Mouse (Mus musculus) midbrain, postnatal 0 days (tissue): ENCODE results near the gene Trmt61a. TPM values are rescaled to one million over a fixed set of nuclear protein-coding genes. Genes with fewer than 3 reads are reported as not detected.
A peak's percentile ranks its signal among the peaks of the same experiment; 100 is the strongest.

ENCODE experiments used
- ATAC-seq: fragments of 200-750 bp; cut with Nextera tagmentation; 2 replicates; pipeline ENCODE4 v1.8.0; 2017; ENCODE audit warnings: moderate number of reproducible peaks, mild to moderate bottlenecking, moderate TSS enrichment, moderate library complexity; ENCODE audit not compliant: low FRiP score
- DNase-seq: peaks from one replicate; pipeline ENCODE4 v3.0.0-alpha.2; 2015; ENCODE audit warnings: low spot score
- H3K27ac ChIP-seq: fragments of 300-500 bp; sonication (generic); 2 replicates; pipeline ENCODE4 v1.5.1; 2014; ENCODE audit warnings: low read depth, mild to moderate bottlenecking, low read length, mixed read lengths
- H3K27me3 ChIP-seq: fragments of 300-500 bp; sonication (generic); 2 replicates; pipeline ENCODE4 v1.6.1; 2014; ENCODE audit warnings: low read length, control low read depth, mixed read lengths; ENCODE audit not compliant: insufficient read depth
- H3K36me3 ChIP-seq: fragments of 300-500 bp; sonication (generic); 2 replicates; pipeline ENCODE4 v1.6.1; 2014; ENCODE audit warnings: low read length, control low read depth, mixed read lengths; ENCODE audit not compliant: insufficient read depth
- H3K4me1 ChIP-seq: fragments of 300-500 bp; sonication (generic); 2 replicates; pipeline ENCODE4 v1.6.1; 2014; ENCODE audit warnings: mild to moderate bottlenecking, control low read depth, antibody characterized with exemption, low read length, mixed read lengths; ENCODE audit not compliant: insufficient read depth
- H3K4me2 ChIP-seq: fragments of 300-500 bp; sonication (generic); 2 replicates; pipeline ENCODE4 v1.6.1; 2014; ENCODE audit warnings: low read depth, mild to moderate bottlenecking, low read length, mixed read lengths; ENCODE audit not compliant: poor library complexity, severe bottlenecking
- H3K4me3 ChIP-seq: fragments of 300-500 bp; sonication (generic); 2 replicates; pipeline ENCODE4 v1.5.1; 2014; ENCODE audit warnings: low read depth, mild to moderate bottlenecking, low read length, moderate library complexity
- H3K9ac ChIP-seq: fragments of 300-500 bp; sonication (generic); replicated peaks from 2 replicates; pipeline ENCODE4 v1.6.1; 2014; ENCODE audit warnings: mild to moderate bottlenecking, low read length, moderate library complexity, mixed read lengths; ENCODE audit not compliant: poor library complexity, severe bottlenecking
- H3K9me3 ChIP-seq: fragments of 300-500 bp; sonication (generic); 2 replicates; pipeline ENCODE4 v1.6.1; 2016; ENCODE audit warnings: low read length, control low read depth
- CTCF ChIP-seq: IDR thresholded peaks from 2 replicates; pipeline ENCODE4 v1.5.1; 2016; ENCODE audit warnings: antibody characterized with exemption, mild to moderate bottlenecking
- WGBS: fragments of 180-500 bp; shearing (Covaris S2); extraction: QIAGEN DNeasy Blood & Tissue Kit; methylation state at CpG from one replicate; pipeline ENCODE4 v1.1.7; 2014; 5-methylcytosine and 5-hydroxymethylcytosine counted together
- polyA plus RNA-seq: library from polyadenylated mRNA; unstranded; fragments of >200 nt; fragmentation: Nextera tagmentation; extraction: Ambion mirVana; gene quantifications from 2 replicates; pipeline ENCODE4 v1.2.1, GENCODE M21; 2015
- total RNA-seq: library from RNA; depleted of rRNA; stranded (reverse); fragments of >200 nt; gene quantifications from 2 replicates; pipeline ENCODE4 v1.2.3, GENCODE M21; 2014; rRNA removed

The Trmt61a gene
- total and polyA plus RNA-seq, 2 experiments from 2014 or later = 8.7 to 27.5 TPM

GRCm38 (mm10) chr12:111726122-111726463 is 48.2 kb downstream of the Trmt61a start:
- Histone ChIP-seq H3K36me3 (peaks cover 14% of the 10 kb centered on the region), H3K9me3 (no peaks in the 10 kb centered on the region), H3K4me2 (no peak overlapping the region), H3K4me3 (no peak overlapping the region), H3K27ac (no peak overlapping the region; the same call in 1 of the 2 replicates), H3K9ac (no peak overlapping the region), H3K27me3 (no peaks in the 10 kb centered on the region), H3K4me1 (no peaks in the 10 kb centered on the region)
- WGBS = 62% methylated on average over 4 of the region's 4 CpGs
- TF ChIP-seq CTCF = no peak
- ATAC-seq (no peak), DNase-seq (peak; percentile 19)

GRCm38 (mm10) chr12:111727956-111728355 is 50.1 kb downstream of the Trmt61a start:
- 93% methylated on average over 1 of the region's 1 CpGs for WGBS
- H3K9me3 ChIP-seq = no peaks in the 10 kb centered on the region
- TF ChIP-seq CTCF = no peak
- H3K9ac ChIP-seq = no peak overlapping the region
- DNase-seq (no peak), ATAC-seq (no peak)
- H3K27ac ChIP-seq = no peak overlapping the region
- no peak overlapping the region for H3K4me3 ChIP-seq
- H3K4me2 ChIP-seq = no peak overlapping the region
- no peaks in the 10 kb centered on the region for H3K27me3 ChIP-seq
- H3K4me1 ChIP-seq = no peaks in the 10 kb centered on the region
- H3K36me3 ChIP-seq = peaks cover 14% of the 10 kb centered on the region

- 34% methylated on average over 30 of the region's 30 CpGs for WGBS
- peak overlapping the region; percentile 27 for H3K27ac ChIP-seq
Measured at GRCm38 (mm10) chr12:111731822-111732807, 54.2 kb downstream of the Trmt61a start.

GRCm38 (mm10) chr12:111732921-111733320 is 55.0 kb downstream of the Trmt61a start:
- no peak overlapping the region; the same call in 1 of the 2 replicates for H3K27ac ChIP-seq
- H3K4me3 ChIP-seq = no peak overlapping the region
- H3K36me3 ChIP-seq = no peaks in the 10 kb centered on the region
- H3K4me1 ChIP-seq = no peaks in the 10 kb centered on the region
- ATAC-seq (peak; percentile 3; the same call in 1 of the 2 replicates), DNase-seq (no peak)
- H3K9ac ChIP-seq = no peak overlapping the region; the same call in 1 of the 2 replicates
- no peak for TF ChIP-seq CTCF
- H3K9me3 ChIP-seq = no peaks in the 10 kb centered on the region
- WGBS = 48% methylated on average over 5 of the region's 5 CpGs
- no peaks in the 10 kb centered on the region for H3K27me3 ChIP-seq
- peak overlapping the region; percentile 22 for H3K4me2 ChIP-seq

More at GRCm38 (mm10) chr12:111731822-111732807, 54.2 kb downstream of the Trmt61a start:
- DNase-seq (peak; percentile 95), ATAC-seq (peak; percentile 88)
- Histone ChIP-seq H3K9ac (peak overlapping the region; percentile 13), H3K4me3 (peak overlapping the region; percentile 5; the same call in 1 of the 2 replicates), H3K27me3 (no peaks in the 10 kb centered on the region), H3K4me2 (peak overlapping the region; percentile 22), H3K4me1 (no peaks in the 10 kb centered on the region), H3K9me3 (no peaks in the 10 kb centered on the region), H3K36me3 (no peaks in the 10 kb centered on the region)
- TF ChIP-seq CTCF = peak; percentile 97

Other genes with a start within 250 kb of the Trmt61a start
- gene Tnfaip2, start 235.6 kb upstream of the Trmt61a start, total RNA-seq = 1.5 and 3.8 TPM in 2 replicates
- 0.38 and 0.49 TPM in 2 replicates for gene Tnfaip2, start 235.6 kb upstream of the Trmt61a start, polyA plus RNA-seq
- 9.6 and 12.6 TPM in 2 replicates for gene Gm266, start 192.3 kb upstream of the Trmt61a start, total RNA-seq
- gene Gm266, start 192.3 kb upstream of the Trmt61a start, polyA plus RNA-seq = 8.4 and 9.7 TPM in 2 replicates
- gene Eif5, start 140.1 kb upstream of the Trmt61a start, total RNA-seq = 283 and 376 TPM in 2 replicates
- 552 and 640 TPM in 2 replicates for gene Eif5, start 140.1 kb upstream of the Trmt61a start, polyA plus RNA-seq
- 112 and 141 TPM in 2 replicates for gene Mark3, start 103.6 kb upstream of the Trmt61a start, total RNA-seq
- 31.8 and 41.3 TPM in 2 replicates for gene Mark3, start 103.6 kb upstream of the Trmt61a start, polyA plus RNA-seq
- gene Ckb, start 5.8 kb upstream of the Trmt61a start, total RNA-seq = 1,673 and 2,112 TPM in 2 replicates
- gene Ckb, start 5.8 kb upstream of the Trmt61a start, polyA plus RNA-seq = 1,654 and 1,809 TPM in 2 replicates
- gene Bag5, start 35.2 kb downstream of the Trmt61a start, total RNA-seq = 28.7 and 43.5 TPM in 2 replicates
- gene Bag5, start 35.2 kb downstream of the Trmt61a start, polyA plus RNA-seq = 68.7 and 70.8 TPM in 2 replicates
- 17.9 and 27.8 TPM in 2 replicates for gene Apopt1, start 35.2 kb downstream of the Trmt61a start, total RNA-seq
- gene Apopt1, start 35.2 kb downstream of the Trmt61a start, polyA plus RNA-seq = 63.1 and 67.0 TPM in 2 replicates
- gene Klc1, start 80.7 kb downstream of the Trmt61a start, total RNA-seq = 509 and 579 TPM in 2 replicates
- 653 and 669 TPM in 2 replicates for gene Klc1, start 80.7 kb downstream of the Trmt61a start, polyA plus RNA-seq
- 4.1 and 5.4 TPM in 2 replicates for gene Xrcc3, start 135.8 kb downstream of the Trmt61a start, total RNA-seq
- 1.7 and 2.5 TPM in 2 replicates for gene Xrcc3, start 135.8 kb downstream of the Trmt61a start, polyA plus RNA-seq
- 30.6 and 30.9 TPM in 2 replicates for gene Zfyve21, start 136.1 kb downstream of the Trmt61a start, total RNA-seq
- 29.7 and 37.2 TPM in 2 replicates for gene Zfyve21, start 136.1 kb downstream of the Trmt61a start, polyA plus RNA-seq
- 58.5 and 79.3 TPM in 2 replicates for gene Ppp1r13b, start 230.0 kb downstream of the Trmt61a start, total RNA-seq
- gene Ppp1r13b, start 230.0 kb downstream of the Trmt61a start, polyA plus RNA-seq = 38.5 and 47.0 TPM in 2 replicates